Mouse (Mus musculus) liver, embryonic 14.5 days (tissue): Measurements from ENCODE around the gene Hist1h4f.

Experiments used
- CTCF ChIP-seq: IDR thresholded peaks from 2 replicates; pipeline ENCODE4 v1.5.1; 2016; ENCODE audit warnings: antibody characterized with exemption, low read depth, control low read depth
- EP300 ChIP-seq: IDR thresholded peaks from 2 replicates; pipeline ENCODE4 v1.6.1; 2016; ENCODE audit warnings: antibody characterized with exemption, low read depth

- TF ChIP-seq CTCF, result no peak
- TF ChIP-seq EP300, result no peak
Observed at GRCm38 (mm10) chr13:23530181-23530900, 21.1 kb downstream of the Hist1h4f start.
